Mouse (Mus musculus) thymus, adult 2 months (tissue): Measurements from ENCODE around the gene Snx3.

ENCODE experiments used
- CTCF ChIP-seq: fragments of 200-500 bp; IDR thresholded peaks from 2 replicates; pipeline ENCODE4 v1.5.1; 2012; ENCODE audit warnings: mild to moderate bottlenecking, control low read depth, low read length, moderate library complexity, borderline replicate concordance; ENCODE audit not compliant: control insufficient read depth, poor library complexity, insufficient read depth; ENCODE audit errors: extremely low read depth
- POLR2A ChIP-seq: fragments of 200-500 bp; IDR thresholded peaks from 2 replicates; pipeline ENCODE4 v1.6.1; 2012; ENCODE audit warnings: mild to moderate bottlenecking, low read length, control low read depth, moderate library complexity; ENCODE audit not compliant: control insufficient read depth, poor library complexity, insufficient read depth; ENCODE audit errors: extremely low read depth

GRCm38 (mm10) chr10:42492027-42492771, 9.6 kb upstream of the Snx3 start:
- TF ChIP-seq POLR2A, result no peak
- no peak for TF ChIP-seq CTCF
